Mouse (Mus musculus) sigmoid colon, adult 10 weeks (tissue): ENCODE data around the gene Pfkfb1. TPM values are rescaled to one million over a fixed set of nuclear protein-coding genes. Genes with fewer than 3 reads are reported as not detected.

ENCODE experiments used
- polyA plus RNA-seq: library from polyadenylated mRNA; stranded (reverse); fragments of 350-450 nt; fragmentation: Illumina TruSeq; extraction: RNeasy Lipid Tissue Mini Kit (QIAGEN cat#74804); gene quantifications from one replicate; pipeline ENCODE4 v1.2.3, GENCODE M21; 2014; ENCODE audit warnings: low read depth, low replicate concordance

The Pfkfb1 gene
- 4.1 TPM for polyA plus RNA-seq

GRCm38 (mm10) chrX:150588023-150588764 is at the start of gene Pfkfb1:
Gene Pfkfb1 (plus strand): TSS chrX:150588229.

GRCm38 (mm10) chrX:150547239-150547638 is 40.8 kb upstream of the Pfkfb1 start, which contains the start of gene Alas2:
Gene Alas2 (plus strand): TSS chrX:150547375.

DNA sequence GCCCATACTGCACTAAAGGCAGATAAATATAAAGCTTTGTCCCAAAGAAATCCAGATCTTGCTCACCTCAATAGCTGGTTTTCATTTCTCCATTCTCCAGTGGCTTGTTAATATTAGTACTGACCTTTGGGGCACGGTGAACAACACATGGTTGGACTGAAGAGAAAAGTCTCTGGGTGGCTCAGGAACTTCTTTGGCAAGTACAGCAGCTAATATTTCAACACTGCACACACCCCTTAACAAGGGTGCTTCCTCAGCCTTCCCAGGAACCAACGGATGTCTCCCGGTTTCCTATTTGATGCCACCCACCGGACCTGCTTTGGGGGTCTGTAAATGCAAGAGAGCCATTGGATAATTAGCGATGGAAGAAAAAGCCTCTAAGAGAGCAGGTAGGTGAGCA is 1.7 kb downstream of the Pfkfb1 start, which contains the start of gene Apex2:
Gene Apex2, minus strand, starts transcription at position 173 of the 400 bp plus-strand sequence.

GRCm38 (mm10) chrX:150656908-150657796 is 69.1 kb downstream of the Pfkfb1 start, which contains the start of gene Tro:
Gene Tro (minus strand): TSS chrX:150657583.

Other genes starting within 250 kb of the Pfkfb1 start
- gene Tmem29, start 129.1 kb upstream of the Pfkfb1 start, polyA plus RNA-seq: 42.1 TPM
- 4.2 TPM for gene Alas2, start 40.9 kb upstream of the Pfkfb1 start, polyA plus RNA-seq
- 4.3 TPM for gene Apex2, start 1.6 kb downstream of the Pfkfb1 start, polyA plus RNA-seq
- gene Tro, start 69.4 kb downstream of the Pfkfb1 start, polyA plus RNA-seq: 3.6 TPM
- 9.3 TPM for gene Maged2, start 226.1 kb downstream of the Pfkfb1 start, polyA plus RNA-seq